Mouse (Mus musculus) stomach, postnatal 0 days (tissue): ENCODE data around the gene Fpgs. TPM values are rescaled to one million over a fixed set of nuclear protein-coding genes. Genes with fewer than 3 reads are reported as not detected.

Source experiments
- ATAC-seq: fragments of 200-750 bp; cut with Nextera tagmentation; 2 replicates; pipeline ENCODE4 v1.8.0; 2017; ENCODE audit not compliant: low FRiP score, low TSS enrichment
- DNase-seq: peaks from one replicate; pipeline ENCODE4 v3.0.0-alpha.2; 2016; ENCODE audit warnings: low spot score
- H3K27ac ChIP-seq: fragments of 300-500 bp; sonication (generic); replicated peaks from 2 replicates; pipeline ENCODE4 v1.5.1; 2014; ENCODE audit warnings: mild to moderate bottlenecking, control low read depth
- H3K27me3 ChIP-seq: fragments of 300-500 bp; sonication (generic); 2 replicates; pipeline ENCODE4 v1.6.1; 2014; ENCODE audit warnings: low read length; ENCODE audit not compliant: control insufficient read depth, insufficient read depth
- H3K36me3 ChIP-seq: fragments of 300-500 bp; sonication (generic); 2 replicates; pipeline ENCODE4 v1.6.1; 2014; ENCODE audit warnings: low read length, mixed read lengths; ENCODE audit not compliant: control insufficient read depth, insufficient read depth
- H3K4me1 ChIP-seq: fragments of 300-500 bp; sonication (generic); replicated peaks from 2 replicates; pipeline ENCODE4 v1.6.1; 2014; ENCODE audit warnings: antibody characterized with exemption; ENCODE audit not compliant: control insufficient read depth, insufficient read depth
- H3K4me2 ChIP-seq: fragments of 300-500 bp; sonication (generic); replicated peaks from 2 replicates; pipeline ENCODE4 v1.6.1; 2014; ENCODE audit warnings: low read depth, mild to moderate bottlenecking, control low read depth, moderate library complexity
- H3K4me3 ChIP-seq: fragments of 300-500 bp; sonication (generic); 2 replicates; pipeline ENCODE4 v1.5.1; 2014; ENCODE audit warnings: low read depth, low read length, control low read depth
- H3K9ac ChIP-seq: fragments of 300-500 bp; sonication (generic); 2 replicates; pipeline ENCODE4 v1.6.1; 2014; ENCODE audit warnings: mild to moderate bottlenecking, low read length, control low read depth, mixed read lengths
- H3K9me3 ChIP-seq: fragments of 300-500 bp; sonication (generic); 2 replicates; pipeline ENCODE4 v1.6.1; 2016; ENCODE audit warnings: low read length; ENCODE audit not compliant: control insufficient read depth
- CTCF ChIP-seq: IDR thresholded peaks from 2 replicates; pipeline ENCODE4 v1.5.1; 2016; ENCODE audit warnings: antibody characterized with exemption, low read depth, mild to moderate bottlenecking, moderate library complexity
- EP300 ChIP-seq: optimal IDR thresholded peaks from 2 replicates; pipeline ENCODE3; 2016; ENCODE audit warnings: antibody characterized with exemption
- WGBS: fragments of 180-500 bp; shearing (Covaris S2); extraction: QIAGEN DNeasy Blood & Tissue Kit; methylation state at CpG from one replicate; pipeline ENCODE4 v1.1.7; 2014; 5-methylcytosine and 5-hydroxymethylcytosine counted together
- polyA plus RNA-seq: library from polyadenylated mRNA; unstranded; fragments of >200 nt; fragmentation: Nextera tagmentation; extraction: Ambion mirVana; gene quantifications from 2 replicates; pipeline ENCODE4 v1.2.1, GENCODE M21; 2015

Fpgs gene
- polyA plus RNA-seq, 1 experiment from 2014 or later: 15.1 TPM

GRCm38 (mm10) chr2:32722581-32722980 is 18.6 kb upstream of the Fpgs start:
- peaks cover 5% of the 10 kb centered on the region; the same call in 1 of the 2 replicates for H3K4me1 ChIP-seq
- H3K9ac ChIP-seq: no peak overlapping the region
- no peak for ATAC-seq
- no peak overlapping the region for H3K27ac ChIP-seq
- 34% methylated on average over 3 of the region's 3 CpGs for WGBS
- H3K4me2 ChIP-seq: no peak overlapping the region
- no peak for TF ChIP-seq CTCF
- no peak for TF ChIP-seq EP300
- H3K4me3 ChIP-seq: no peak overlapping the region
- no peaks in the 10 kb centered on the region for H3K27me3 ChIP-seq
- no peak for DNase-seq
- H3K36me3 ChIP-seq: no peaks in the 10 kb centered on the region
- no peaks in the 10 kb centered on the region for H3K9me3 ChIP-seq

- 0 out of 2 replicates have a peak overlapping the region, but pooled peaks have one; percentile 5 for H3K4me2 ChIP-seq
- TF ChIP-seq EP300 (no peak), CTCF (no peak)
- peaks cover 5% of the 10 kb centered on the region; the same call in 1 of the 2 replicates for H3K4me1 ChIP-seq
- 37% methylated on average over 6 of the region's 6 CpGs for WGBS
- peak overlapping the region; percentile 40; the same call in 1 of the 2 replicates for H3K27ac ChIP-seq
- no peak for ATAC-seq
- no peaks in the 10 kb centered on the region for H3K9me3 ChIP-seq
- DNase-seq: no peak
- H3K27me3 ChIP-seq: no peaks in the 10 kb centered on the region
- H3K9ac ChIP-seq: peak overlapping the region; percentile 41; the same call in 1 of the 2 replicates
- H3K36me3 ChIP-seq: no peaks in the 10 kb centered on the region
- H3K4me3 ChIP-seq: no peak overlapping the region
Measured at GRCm38 (mm10) chr2:32722046-32722445, 18.1 kb upstream of the Fpgs start.

GRCm38 (mm10) chr2:32720681-32721229 is 16.8 kb upstream of the Fpgs start, which contains the start of gene Sh2d3c:
Gene Sh2d3c, plus strand, starts transcription at chr2:32721055.
- DNase-seq (no peak), ATAC-seq (peak; percentile 36)
- Histone ChIP-seq H3K36me3 (no peaks in the 10 kb centered on the region), H3K27ac (peak within 1 kb of the TSS; percentile 56; the same call in 1 of the 2 replicates), H3K27me3 (no peaks in the 10 kb centered on the region), H3K9me3 (no peaks in the 10 kb centered on the region), H3K9ac (peak within 1 kb of the TSS; percentile 41; the same call in 1 of the 2 replicates), H3K4me1 (peaks cover 5% of the 10 kb centered on the region; the same call in 1 of the 2 replicates), H3K4me2 (peak within 1 kb of the TSS; percentile 25), H3K4me3 (no peak within 1 kb of the TSS)
- no peak for TF ChIP-seq CTCF
- no peak for TF ChIP-seq EP300
- WGBS: 33% methylated on average over 8 of the region's 8 CpGs

- no peak for DNase-seq
- TF ChIP-seq CTCF (no peak), EP300 (no peak)
- H3K9me3 ChIP-seq: no peaks in the 10 kb centered on the region
- H3K36me3 ChIP-seq: no peaks in the 10 kb centered on the region
- H3K27ac ChIP-seq: no peak overlapping the region
- WGBS: 75% methylated on average over 3 of the region's 3 CpGs
- ATAC-seq: no peak
- H3K27me3 ChIP-seq: no peaks in the 10 kb centered on the region
- no peak overlapping the region for H3K9ac ChIP-seq
- H3K4me3 ChIP-seq: no peak overlapping the region
- no peak overlapping the region for H3K4me2 ChIP-seq
- H3K4me1 ChIP-seq: peaks cover 5% of the 10 kb centered on the region; the same call in 1 of the 2 replicates
Measured at GRCm38 (mm10) chr2:32720053-32720452, 16.1 kb upstream of the Fpgs start.

GRCm38 (mm10) chr2:32718761-32719160 is 14.8 kb upstream of the Fpgs start:
- TF ChIP-seq EP300: no peak
- no peak for TF ChIP-seq CTCF
- DNase-seq (no peak), ATAC-seq (no peak)
- H3K9ac ChIP-seq: no peak overlapping the region
- H3K4me3 ChIP-seq: no peak overlapping the region
- WGBS: 62% methylated on average over 9 of the region's 9 CpGs
- no peak overlapping the region for H3K4me2 ChIP-seq
- H3K4me1 ChIP-seq: peaks cover 5% of the 10 kb centered on the region; the same call in 1 of the 2 replicates
- H3K27ac ChIP-seq: no peak overlapping the region
- no peaks in the 10 kb centered on the region for H3K36me3 ChIP-seq
- H3K9me3 ChIP-seq: no peaks in the 10 kb centered on the region
- H3K27me3 ChIP-seq: no peaks in the 10 kb centered on the region

GRCm38 (mm10) chr2:32714987-32715425 is 11.1 kb upstream of the Fpgs start:
- no peaks in the 10 kb centered on the region for H3K9me3 ChIP-seq
- TF ChIP-seq CTCF: no peak; the same call in 1 of the 2 replicates
- no peaks in the 10 kb centered on the region for H3K27me3 ChIP-seq
- H3K9ac ChIP-seq: 0 out of 2 replicates have a peak overlapping the region, but pooled peaks have one; percentile 23
- H3K4me1 ChIP-seq: no peaks in the 10 kb centered on the region; the same call in 1 of the 2 replicates
- WGBS: 44% methylated on average over 4 of the region's 4 CpGs
- peak overlapping the region; percentile 97 for H3K27ac ChIP-seq
- H3K36me3 ChIP-seq: no peaks in the 10 kb centered on the region
- peak; percentile 70 for DNase-seq
- H3K4me2 ChIP-seq: no peak overlapping the region
- H3K4me3 ChIP-seq: no peak overlapping the region
- peak; percentile 33; the same call in 1 of the 2 replicates for ATAC-seq
